Mouse (Mus musculus) thymus, postnatal 14 days (tissue): ENCODE measurements at regions not wholly inside any gene's neighbourhood (a gene's known extent, or its start where the extent isn't known, plus 50 kb on each side); places are given as distances from the start of the nearest gene placed in this dataset.

ENCODE experiments used
- DNase-seq: peaks from one replicate; pipeline ENCODE4 v3.0.0; 2021

DNA sequence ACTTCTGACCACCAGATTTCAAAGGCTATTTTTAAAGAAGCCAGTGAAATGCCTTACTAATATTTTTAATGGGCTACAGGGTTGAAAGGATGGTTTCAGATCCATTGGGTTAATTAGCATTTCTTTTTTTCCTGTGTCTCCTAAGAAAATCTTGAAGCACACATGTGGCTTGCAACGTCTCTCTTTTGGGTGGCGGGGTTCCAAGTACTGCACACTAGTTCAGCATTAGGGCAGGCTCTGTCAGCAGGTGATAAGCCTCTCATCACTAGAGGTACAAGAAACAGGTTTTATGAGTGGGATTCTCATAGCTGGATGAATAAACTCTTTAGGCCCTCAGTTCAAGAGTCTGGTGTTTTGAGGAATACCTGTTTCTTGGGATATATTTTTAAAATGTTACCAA is 103.2 kb upstream of the Jun start:
- no peak for DNase-seq

DNA sequence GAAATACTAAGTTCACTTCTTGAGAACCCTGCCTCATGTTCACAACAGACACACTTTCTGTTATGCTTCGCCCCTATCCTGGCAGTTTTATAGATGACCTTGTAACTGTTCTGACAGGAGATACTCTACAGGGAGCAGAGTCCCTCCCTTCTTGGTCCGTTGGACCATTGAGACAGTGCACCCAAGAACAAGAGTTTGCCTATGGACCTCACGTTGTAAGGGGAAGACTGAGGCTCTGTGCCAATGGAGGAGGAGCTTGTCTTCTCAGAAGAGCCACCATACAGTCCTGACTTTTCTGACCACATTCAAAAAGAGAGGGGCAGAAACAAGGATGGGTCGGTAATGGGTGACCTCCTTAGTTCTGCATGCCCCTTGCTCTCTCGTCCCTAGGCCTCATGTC is 103.8 kb upstream of the Jun start:
- DNase-seq: no peak

DNA sequence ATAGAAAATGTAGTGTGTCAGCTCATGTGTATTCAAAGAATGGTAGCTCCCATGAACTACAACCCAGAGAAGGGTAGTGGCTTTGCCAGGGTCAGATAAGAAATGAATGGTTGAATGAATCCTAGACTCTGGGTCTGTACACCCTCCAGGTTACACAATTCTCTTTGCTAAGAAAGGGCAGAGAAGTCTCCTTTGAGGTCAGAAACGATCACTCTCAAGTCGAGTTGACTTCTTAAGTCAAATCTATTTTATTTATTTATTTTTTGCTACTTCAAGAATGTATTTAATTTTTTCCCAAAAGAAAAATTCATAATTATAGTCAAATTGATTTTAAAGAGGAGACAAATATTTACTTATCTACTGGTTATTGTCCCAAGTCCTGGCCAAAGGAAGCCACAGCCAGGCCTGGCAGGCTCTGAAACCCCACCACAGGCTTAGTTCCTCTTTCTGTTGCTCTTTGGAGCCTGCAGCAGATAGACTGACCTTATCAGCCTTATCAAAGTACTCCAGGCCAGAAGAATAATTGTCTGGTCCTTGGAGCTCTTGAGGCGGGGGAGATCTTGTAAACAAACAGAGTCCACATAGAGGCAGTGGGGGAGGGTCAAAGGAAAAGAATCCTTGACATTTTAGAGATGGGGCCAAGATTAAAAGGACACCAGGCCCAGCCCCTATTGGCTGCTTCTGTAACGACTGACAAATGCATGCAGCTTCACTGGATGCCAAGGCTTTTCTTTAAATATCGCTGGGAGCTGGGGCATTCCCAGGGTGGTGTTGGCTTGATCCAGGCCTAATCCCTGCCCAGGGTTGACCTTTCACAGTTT is 104.6 kb upstream of the Jun start:
- DNase-seq: no peak

DNA sequence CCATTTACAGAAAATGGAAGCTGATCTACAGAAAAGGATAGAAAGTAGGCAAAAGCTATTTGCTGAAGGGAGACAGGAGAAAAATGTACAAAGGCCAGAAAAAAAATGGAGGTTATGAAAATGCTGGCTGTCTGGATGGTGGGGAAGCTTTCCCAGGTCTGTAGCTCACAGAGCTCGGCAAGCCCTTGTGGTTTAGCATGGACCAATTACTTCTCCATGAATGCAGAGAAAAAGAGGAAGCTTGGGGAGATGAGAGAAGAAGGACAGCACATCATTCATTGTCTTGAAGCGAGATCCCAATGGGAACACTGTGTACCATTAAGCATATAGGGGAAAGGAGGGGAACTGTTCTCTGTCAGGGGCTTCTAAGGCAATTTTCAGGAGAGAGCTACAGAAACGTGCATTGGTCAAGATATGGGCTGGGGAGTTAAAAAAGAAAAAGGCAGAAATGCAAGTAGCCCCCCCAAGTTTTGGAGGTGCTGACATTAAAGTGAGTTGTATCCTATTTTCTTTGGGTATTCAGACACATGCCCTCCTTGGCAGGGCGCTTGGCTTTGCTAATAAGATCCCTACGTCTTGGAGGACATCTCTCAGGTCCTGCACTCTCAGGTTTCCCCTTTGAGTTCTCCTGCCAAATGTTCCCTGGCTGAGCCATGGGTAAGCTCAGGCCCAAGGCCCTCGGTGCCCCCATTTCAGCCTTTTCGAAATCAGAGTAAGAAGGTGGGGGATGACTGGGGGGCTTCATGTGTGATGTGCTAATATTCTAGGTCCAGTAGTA is 105.8 kb upstream of the Jun start:
- DNase-seq: no peak

DNA sequence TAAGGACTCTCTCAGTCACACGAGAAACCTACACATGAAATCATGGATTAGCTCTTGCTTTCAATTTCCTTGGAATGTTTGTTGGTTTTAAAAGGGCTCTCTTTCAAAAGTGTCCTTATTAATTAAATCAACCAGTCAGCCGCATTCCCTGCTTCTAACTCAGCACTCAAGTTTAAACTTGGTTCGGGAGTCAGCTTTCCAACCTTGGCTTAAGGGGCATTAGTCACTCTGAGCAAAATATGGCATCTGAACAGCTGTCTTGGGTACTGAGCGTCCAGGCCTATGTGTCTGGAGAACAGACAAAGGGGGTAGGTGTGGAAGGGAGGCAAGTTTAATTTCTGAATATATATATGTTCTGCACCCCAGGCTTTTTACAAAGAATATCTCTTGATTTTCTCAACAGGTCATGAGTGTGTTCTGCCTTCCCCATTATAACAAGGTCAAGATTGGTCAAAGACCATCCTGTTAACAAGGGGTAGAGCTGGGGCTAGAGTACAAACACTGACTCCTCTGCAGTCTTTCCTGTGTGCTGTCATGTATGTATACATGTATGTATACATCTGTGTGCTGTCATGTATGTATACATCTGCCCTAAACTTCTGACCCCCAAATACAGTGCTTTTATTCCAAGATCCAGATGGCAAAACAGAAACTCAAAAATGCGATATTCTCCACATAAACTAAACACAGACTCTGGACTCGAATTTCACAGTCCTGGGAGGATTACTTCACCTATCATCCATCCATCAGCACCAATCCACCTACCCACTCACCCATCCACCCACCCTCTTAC is 106.8 kb upstream of the Jun start:
- DNase-seq: no peak

DNA sequence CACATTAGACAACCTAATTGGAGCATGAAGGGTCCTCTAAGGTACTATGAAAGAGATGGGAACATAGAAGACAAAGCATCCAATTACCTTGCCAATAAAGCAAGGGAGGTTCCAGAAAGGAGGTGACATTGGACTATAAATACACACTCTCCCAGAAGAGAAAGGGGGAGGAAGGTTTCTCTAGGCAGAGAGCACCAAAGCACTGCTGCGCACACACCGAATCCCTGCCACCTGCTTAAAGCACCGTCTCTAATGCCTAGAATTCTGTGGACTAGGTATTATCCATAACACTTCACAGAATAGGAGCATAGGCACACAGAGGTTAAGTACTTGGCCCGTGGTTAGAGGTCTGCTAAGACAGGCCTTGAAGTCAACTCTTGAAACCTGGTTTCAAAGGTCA is 107.8 kb upstream of the Jun start:
- no peak for DNase-seq

DNA sequence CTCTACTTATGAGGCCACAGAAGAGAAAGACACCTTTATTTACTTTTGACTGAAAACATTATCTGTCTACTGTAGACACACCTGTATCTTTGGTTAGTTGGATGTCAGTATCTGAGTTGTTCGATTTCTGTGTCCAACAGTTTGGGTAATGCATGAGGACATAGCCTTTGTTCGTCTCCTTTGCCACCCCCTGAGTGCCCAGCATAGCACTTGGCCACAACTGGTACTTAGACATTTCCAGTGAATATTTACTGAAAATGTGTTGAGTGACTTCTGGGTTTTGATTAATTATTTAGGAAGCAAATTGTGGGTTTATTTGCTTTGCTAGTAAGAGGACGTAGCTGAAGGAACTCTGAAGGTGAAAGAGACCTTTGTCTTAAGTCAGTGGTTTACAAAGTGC is 108.4 kb upstream of the Jun start:
- DNase-seq: no peak

DNA sequence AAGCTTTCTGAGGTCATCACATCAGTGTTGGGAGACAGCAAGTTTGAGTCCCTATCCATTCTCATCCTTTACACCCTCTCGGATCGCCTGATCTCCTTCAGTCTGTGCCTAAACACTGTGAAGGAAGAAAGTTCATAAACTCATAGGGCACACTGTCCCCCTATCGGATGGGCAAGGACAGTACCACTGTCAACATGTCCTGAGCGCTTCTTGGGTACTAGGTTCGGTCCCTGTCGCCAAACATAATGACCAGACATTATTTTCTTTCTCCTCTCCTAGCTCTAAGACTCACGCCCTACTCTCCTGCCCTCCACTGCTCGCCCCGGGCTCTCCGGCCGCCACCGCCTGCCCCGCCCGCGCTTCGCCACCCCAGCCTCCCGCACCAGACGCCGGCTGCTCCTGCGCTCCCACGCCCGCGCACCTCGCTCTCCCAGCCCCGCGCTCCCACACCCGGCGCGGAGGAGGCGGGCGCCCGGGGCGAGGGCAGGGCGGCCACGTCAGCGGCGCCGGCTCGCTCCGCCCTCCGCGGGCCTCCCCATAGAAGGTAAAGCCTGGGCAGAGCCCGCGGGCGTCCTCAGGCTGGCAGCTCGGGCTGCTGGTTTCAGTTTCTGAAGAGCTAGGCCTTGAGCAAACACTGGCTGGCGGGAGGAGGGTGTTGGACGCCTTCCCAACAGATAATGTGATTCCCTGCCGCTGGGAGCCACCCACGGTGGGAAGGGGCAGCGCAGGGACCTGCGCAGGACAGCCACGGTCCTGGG is 109.1 kb upstream of the Jun start:
- peak; percentile 91 for DNase-seq

DNA sequence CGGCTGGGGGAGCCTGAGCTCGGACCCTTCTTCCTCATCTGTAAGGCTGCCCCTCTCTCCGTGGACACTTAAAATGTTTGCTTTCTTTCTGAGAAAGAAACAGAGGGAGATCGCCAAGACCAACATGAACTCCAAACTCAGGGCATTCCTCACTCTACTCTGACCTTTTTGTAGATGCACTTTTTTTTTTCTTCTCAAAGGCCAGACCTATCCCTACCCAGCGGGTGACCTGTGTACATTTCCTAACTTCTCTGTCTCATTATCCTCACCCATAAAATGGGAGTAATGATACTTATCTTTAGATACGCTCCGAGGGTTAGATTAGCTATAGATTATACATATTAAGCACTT is 109.6 kb upstream of the Jun start:
- DNase-seq: no peak

DNA sequence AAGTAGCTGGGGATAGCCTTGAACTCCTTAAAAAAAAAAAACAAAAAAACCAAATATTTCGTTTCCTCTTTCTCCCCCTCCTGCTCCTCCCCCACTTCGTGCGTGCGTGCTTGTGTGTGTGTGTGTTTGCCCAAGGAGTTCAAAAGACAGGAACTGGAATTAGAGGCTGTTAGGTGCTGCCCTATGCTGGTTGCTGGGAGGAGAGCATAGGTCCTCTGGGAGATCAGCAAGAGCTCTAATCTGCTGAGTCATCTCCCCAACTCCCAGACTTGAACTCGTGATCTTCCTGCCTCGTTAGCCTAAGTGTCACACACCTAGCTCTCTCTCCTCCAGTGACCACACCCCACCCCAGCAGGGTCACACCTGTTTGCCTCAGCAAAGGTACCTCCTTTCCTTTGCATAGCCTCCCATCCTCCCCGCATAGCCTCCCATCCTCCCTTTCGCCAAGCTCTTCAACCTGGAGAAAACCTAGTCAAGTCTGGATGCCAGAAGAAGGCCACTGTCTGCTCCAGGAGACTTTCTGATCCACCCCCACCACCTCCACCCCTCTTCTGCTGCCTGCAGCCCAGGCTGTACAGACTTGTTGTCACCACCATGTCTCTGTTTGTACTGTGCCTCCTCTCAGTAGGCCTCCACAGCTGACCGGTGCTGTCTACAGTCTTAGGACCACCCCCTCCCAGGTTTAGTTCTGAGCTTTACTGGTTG is 110.5 kb upstream of the Jun start:
- peak; percentile 28 for DNase-seq

DNA sequence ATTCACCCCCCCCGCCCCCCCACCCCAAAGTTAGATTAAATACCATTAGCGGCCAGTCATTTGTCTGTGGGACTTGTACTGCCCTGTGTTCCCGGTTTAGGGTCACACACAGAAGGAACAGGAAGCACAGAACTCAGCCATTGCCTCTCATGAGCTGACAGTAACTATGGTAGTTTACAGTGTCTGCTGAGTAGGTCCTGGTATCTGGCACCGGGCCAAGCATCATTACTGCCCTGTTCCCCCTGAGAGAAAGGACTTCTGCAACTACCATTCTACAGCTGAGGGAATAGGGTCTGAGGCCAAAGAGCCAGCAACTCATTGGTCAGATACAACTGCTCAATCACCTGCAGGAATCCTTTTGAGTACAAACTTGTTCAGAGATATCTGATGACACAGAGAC is 111.4 kb upstream of the Jun start:
- DNase-seq: no peak

DNA sequence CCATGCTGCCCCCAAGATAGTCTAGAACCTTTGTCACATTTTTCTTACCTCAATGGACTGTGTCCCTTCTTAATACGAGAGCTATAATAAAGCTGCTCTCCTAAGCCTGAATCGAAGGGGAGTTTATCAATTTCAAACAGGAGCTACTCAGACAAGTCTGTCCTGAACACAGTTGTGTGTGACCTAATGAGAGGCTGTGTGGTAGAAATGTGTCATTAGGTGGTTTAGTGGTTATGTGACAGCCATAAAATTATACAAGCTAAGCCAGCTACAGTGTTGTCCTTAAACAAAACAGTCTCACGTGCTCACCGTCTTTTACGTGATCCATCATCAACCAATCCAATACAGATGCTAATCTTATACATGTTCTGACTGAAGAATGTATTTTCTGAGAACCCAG is 114.5 kb upstream of the Jun start:
- DNase-seq: no peak

DNA sequence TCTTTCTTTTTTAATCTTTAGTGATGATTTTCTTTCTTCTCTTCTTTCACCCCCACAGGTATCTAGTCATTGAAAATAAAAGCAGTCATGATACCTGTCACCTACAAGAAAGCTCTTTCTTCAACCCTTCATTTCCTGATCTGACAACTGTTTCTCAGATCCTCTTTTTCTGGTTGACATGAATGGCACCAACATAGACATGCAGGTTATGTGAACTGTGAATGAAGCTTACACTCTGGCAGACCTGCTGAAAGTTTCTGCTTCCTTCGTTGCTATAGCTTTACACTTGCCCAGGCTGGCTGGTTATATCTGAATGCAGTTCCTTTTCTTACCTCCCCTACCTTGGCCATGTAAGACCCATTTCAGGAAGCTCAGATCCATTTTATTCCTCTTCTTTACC is 115.2 kb upstream of the Jun start:
- no peak for DNase-seq

DNA sequence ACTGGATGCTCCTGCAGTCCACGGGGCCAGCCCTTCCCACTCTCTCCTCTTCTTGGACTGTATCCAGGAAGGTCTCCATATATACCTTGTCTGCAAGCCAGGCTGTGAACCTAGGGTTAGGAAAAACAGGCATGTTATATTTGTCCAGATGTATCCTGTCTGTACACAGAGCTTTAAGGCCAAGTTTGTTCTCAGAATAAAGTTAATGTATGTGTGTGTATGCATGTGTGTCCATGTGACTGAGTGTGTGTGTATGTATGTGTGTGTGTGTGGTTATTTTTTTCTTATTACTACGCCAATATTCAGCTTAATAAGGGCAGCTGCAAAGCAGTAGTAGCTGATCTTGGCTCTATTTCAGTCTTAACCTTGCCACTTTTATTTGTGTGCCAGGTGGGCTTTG is 117.7 kb upstream of the Jun start:
- DNase-seq: no peak

DNA sequence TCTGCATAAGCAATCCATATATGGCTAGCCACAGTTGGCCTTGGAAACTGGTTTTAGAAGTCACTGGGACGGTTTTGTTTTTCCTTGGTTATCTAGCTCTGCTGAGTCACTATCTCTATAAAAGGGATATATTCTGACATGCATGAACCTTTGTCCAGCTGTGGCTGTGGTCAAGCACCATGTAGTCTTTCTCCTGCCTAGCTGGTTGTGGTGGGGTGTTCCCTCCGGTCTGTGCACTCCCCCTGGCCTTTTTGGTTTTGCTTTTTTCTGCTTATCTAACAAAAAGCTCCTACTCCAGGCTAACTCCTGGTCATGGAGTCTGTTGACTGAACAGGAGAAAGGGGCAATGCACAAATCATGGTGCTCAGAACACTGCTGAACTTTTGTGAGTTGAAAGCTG is 125.7 kb upstream of the Jun start:
- DNase-seq: no peak

DNA sequence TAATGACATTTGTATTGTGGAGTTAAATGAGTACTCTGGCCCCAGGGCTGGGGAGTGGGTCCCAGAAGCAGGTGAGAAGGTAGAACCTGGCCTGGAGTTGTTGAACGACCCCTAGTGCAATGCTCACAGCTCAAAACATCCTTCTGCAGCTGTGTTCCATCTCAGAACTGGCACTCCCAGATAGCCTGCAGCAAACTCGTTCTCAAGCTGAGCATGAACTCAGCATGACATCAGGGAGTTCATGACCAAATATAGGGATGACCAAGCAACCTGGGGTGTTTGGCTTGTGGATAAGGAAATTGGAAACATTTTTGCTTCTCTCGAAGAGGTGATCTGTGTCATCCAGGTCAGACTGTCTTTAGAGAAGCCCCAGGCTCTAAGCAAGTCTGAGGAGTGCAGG is 126.4 kb upstream of the Jun start:
- DNase-seq: no peak

DNA sequence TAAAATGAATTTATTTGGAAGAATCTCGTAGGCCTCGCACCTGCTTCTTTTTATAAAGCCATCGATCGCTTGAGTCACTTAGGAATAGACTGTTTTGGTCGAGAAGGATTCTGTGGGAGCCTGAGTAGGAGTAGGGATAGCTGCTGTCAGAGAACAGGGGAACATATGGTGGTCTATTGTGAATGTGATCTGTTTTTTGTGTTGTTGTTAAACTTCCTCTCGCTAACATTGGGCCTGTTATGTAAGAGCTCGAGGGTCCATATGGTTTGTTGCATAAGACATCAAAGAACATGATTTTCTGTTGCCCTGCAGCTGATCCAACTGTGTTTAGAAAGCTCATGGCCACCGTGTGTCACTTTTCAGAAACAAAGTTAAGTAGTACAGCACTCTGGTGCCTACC is 126.9 kb upstream of the Jun start:
- DNase-seq: no peak

DNA sequence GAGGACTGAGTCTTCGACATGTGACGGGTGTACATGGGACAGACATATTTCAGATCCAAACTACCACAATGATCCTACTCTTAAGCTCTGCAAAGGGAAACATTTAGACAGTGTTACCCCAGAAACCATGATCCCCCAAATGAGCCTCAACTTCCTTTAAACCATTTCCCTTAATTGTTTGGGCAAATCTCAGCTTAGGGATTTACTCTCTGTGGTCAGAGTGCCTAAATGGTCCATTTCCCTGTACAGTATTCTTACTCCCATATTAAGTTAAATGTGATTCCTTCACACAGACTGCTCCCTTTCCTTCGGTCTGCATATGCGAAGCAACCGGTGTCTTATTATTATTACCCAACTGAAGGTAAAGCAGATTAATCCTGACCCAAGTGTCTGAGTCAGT is 128.4 kb upstream of the Jun start:
- DNase-seq: no peak

DNA sequence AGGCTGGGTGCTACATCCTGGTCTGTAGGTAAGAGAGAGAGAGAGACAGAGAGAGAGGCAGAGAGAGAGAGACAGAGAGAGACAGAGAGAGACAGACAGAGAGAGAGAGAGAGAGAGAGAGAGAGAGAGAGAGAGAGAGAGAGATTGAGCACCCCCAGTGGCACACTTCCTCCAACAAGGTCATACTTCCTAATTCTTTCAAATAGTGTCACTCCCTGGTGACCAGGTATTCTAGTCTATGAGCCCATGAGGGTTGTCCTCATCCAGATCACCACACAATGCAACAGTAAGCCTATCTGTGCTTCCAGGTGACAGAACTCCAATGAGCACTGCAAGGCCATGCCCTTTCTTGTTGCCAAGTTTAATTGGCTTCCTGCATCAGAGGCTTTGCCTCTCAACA is 129.0 kb upstream of the Jun start:
- DNase-seq: no peak

DNA sequence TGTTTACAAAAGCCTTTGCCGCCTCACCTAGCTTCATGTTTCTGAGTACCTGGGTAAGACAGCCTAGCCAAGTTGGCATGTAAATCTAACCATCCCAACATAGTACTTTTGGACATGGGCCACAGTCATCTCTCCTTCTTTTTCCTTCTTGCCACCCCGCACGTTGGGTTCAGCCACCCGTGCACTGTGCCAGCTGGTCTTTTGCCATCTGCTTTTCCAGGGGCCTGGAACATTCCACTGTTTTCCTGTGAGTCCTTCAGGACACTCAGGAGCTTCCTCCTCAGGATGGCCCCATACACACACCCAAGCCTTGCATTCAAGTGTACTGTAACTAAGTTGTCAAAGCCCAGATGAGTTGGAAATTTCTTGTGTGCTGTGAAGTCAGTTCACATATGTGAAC is 132.2 kb upstream of the Jun start:
- DNase-seq: no peak

DNA sequence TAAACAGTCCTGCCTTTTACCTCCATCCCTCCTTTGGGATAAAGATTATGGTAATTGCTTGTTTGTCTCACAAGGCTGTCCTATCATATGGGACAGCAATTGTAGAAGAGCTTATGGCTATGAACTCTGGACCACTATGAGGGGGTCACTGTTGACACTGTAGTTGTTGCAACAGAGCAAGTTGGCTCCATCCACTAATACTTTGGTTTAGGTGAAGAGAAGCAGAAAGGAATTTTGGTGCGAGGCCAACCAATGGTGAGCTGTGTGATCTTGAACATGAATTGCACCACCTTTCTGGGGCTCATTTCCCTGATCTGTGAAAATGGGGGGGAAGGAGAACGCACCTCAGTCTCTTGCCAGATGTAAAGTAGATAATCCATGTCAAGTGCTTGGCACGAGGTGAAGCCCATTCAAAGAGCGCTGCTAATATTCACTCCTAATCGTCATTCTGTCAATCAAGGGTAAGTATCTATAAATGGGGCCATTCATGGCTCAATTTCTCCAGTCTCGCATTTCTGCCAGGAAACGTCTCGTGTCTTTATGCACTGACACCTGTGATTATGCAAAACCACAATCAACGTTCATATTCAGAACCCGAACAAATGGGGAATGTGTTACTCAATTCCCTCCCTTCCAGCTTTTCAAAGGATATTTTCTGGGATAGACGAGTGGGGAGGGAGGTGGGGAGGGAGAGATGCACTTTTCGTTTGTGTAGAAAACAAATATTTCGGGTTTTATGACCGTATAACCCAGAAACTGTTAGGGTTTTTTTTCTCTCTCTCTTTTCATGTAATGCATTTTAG is 133.3 kb upstream of the Jun start:
- DNase-seq: no peak

DNA sequence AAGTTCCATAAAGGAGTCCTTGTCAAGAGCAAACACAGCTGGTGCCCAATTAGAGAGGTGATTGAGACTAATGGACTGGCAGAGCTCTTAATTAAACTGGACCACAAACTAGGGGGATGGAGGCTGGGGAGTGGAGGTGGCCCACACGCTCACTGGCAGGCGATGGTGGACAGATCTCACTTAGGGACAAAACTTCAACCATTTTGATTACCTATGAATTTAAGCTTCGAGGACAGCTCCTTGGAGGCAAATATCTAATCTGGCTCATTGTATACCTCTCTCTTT is 133.8 kb upstream of the Jun start:
- no peak for DNase-seq
